Mouse (Mus musculus) lung, embryonic 14.5 days (tissue): ENCODE data around the gene Cd9. TPM values are rescaled to one million over a fixed set of nuclear protein-coding genes. Genes with fewer than 3 reads are reported as not detected.
"Not testable (repeated sequence)": the region's sequence is repeated elsewhere in the genome, so short reads cannot be mapped to it uniquely, and the experiment has no call there.

Source experiments
- ATAC-seq: fragments of 200-750 bp; cut with Nextera tagmentation; 2 replicates; pipeline ENCODE4 v1.8.0; 2017; ENCODE audit warnings: mild to moderate bottlenecking, moderate TSS enrichment, moderate library complexity; ENCODE audit not compliant: insufficient read depth
- DNase-seq: peaks from one replicate; pipeline ENCODE4 v3.0.0-alpha.2; 2015
- H3K27ac ChIP-seq: fragments of 300-500 bp; sonication (generic); 2 replicates; pipeline ENCODE4 v1.5.1; 2014; ENCODE audit warnings: low read depth, mild to moderate bottlenecking, moderate library complexity
- H3K27me3 ChIP-seq: fragments of 300-500 bp; sonication (generic); 2 replicates; pipeline ENCODE4 v1.6.1; 2014; ENCODE audit warnings: low read length, control low read depth; ENCODE audit not compliant: insufficient read depth
- H3K36me3 ChIP-seq: fragments of 300-500 bp; sonication (generic); 2 replicates; pipeline ENCODE4 v1.6.1; 2014; ENCODE audit warnings: control low read depth; ENCODE audit not compliant: insufficient read depth
- H3K4me1 ChIP-seq: fragments of 300-500 bp; sonication (generic); 2 replicates; pipeline ENCODE4 v1.6.1; 2014; ENCODE audit warnings: antibody characterized with exemption, control low read depth; ENCODE audit not compliant: insufficient read depth
- H3K4me2 ChIP-seq: fragments of 300-500 bp; sonication (generic); 2 replicates; pipeline ENCODE4 v1.6.1; 2014; ENCODE audit warnings: mild to moderate bottlenecking
- H3K4me3 ChIP-seq: fragments of 300-500 bp; sonication (generic); 2 replicates; pipeline ENCODE4 v1.5.1; 2014; ENCODE audit warnings: low read depth, low read length
- H3K9ac ChIP-seq: fragments of 300-500 bp; sonication (generic); 2 replicates; pipeline ENCODE4 v1.6.1; 2014
- H3K9me3 ChIP-seq: fragments of 300-500 bp; sonication (generic); 2 replicates; pipeline ENCODE4 v1.6.1; 2016; ENCODE audit warnings: low read depth, low read length, control low read depth
- CTCF ChIP-seq: IDR thresholded peaks from 2 replicates; pipeline ENCODE4 v1.5.1; 2016; ENCODE audit warnings: antibody characterized with exemption, low read depth
- WGBS: fragments of 180-500 bp; shearing (Covaris S2); extraction: QIAGEN DNeasy Blood & Tissue Kit; methylation state at CpG from one replicate; pipeline ENCODE4 v1.1.7; 2014; 5-methylcytosine and 5-hydroxymethylcytosine counted together
- polyA plus RNA-seq: library from polyadenylated mRNA; unstranded; fragments of >200 nt; fragmentation: Nextera tagmentation; extraction: Ambion mirVana; gene quantifications from 2 replicates; pipeline ENCODE4 v1.2.1, GENCODE M21; 2014

Cd9 gene
- polyA plus RNA-seq, 1 experiment from 2014 or later: 128 TPM

GRCm38 (mm10) chr6:125489881-125490559 lies 4.6 kb downstream of the Cd9 start:
- Histone ChIP-seq H3K9ac (no peak overlapping the region), H3K27me3 (peaks cover 24% of the 10 kb centered on the region), H3K4me2 (no peak overlapping the region), H3K27ac (no peak overlapping the region), H3K4me1 (no peaks in the 10 kb centered on the region), H3K36me3 (no peaks in the 10 kb centered on the region), H3K9me3 (no peaks in the 10 kb centered on the region), H3K4me3 (no peak overlapping the region)
- 71% methylated on average over 11 of the region's 11 CpGs for WGBS
- no peak for TF ChIP-seq CTCF
- no peak for ATAC-seq
- no peak for DNase-seq

GRCm38 (mm10) chr6:125485589-125485988 lies 9.0 kb downstream of the Cd9 start:
- 37% methylated on average over 4 of the region's 4 CpGs for WGBS
- TF ChIP-seq CTCF: no peak
- Histone ChIP-seq H3K27me3 (no peaks in the 10 kb centered on the region), H3K4me2 (no peak overlapping the region), H3K4me3 (no peak overlapping the region), H3K9ac (no peak overlapping the region), H3K4me1 (peaks cover 11% of the 10 kb centered on the region), H3K27ac (no peak overlapping the region), H3K9me3 (no peaks in the 10 kb centered on the region), H3K36me3 (no peaks in the 10 kb centered on the region)
- DNase-seq (no peak), ATAC-seq (no peak)

DNA sequence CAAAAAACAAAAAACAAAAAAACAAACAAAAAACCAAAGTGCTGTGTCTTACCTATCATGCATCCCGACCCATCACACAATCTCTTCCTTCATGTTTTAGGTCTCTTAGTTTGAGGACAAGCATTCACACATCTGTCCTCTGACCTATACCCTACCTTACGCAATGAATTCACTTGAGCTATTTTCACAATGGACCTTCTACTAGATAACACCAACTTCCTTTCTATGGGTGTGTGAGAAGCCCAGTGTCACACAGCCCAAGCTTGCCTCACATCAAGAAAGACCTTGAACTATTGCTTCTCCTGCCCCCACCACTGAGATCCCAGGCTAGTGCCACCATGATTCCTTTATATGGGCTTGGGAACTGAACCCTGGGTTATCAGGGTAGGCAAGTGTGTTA lies 9.9 kb downstream of the Cd9 start:
- Histone ChIP-seq H3K9me3 (no peaks in the 10 kb centered on the region), H3K36me3 (0 out of 2 replicates have a peak, but pooled peaks cover 1% of the 10 kb centered on the region), H3K4me1 (peaks cover 14% of the 10 kb centered on the region), H3K9ac (no peak overlapping the region), H3K27ac (no peak overlapping the region), H3K4me2 (no peak overlapping the region), H3K4me3 (no peak overlapping the region), H3K27me3 (no peaks in the 10 kb centered on the region)
- TF ChIP-seq CTCF: no peak
- ATAC-seq: no peak
- 85% methylated on average over 2 of the region's 2 CpGs for WGBS
- no peak for DNase-seq

DNA sequence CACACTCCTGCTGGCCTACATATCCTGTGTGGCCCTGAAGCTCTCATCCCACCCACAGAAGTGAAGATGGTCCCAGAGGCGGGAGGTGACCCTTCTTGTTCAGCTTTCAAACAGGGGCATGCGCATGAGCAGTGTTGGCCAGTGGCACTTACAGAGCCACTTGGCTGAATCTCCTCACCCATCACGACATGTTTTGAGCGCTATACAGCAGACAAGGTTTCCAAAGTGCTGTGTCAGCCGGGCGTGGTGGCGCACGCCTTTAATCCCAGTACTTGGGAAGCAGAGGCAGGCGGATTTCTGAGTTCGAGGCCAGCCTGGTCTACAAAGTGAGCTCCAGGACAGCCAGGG lies 10.3 kb downstream of the Cd9 start:
- not testable (repeated sequence) for DNase-seq, ATAC-seq

DNA sequence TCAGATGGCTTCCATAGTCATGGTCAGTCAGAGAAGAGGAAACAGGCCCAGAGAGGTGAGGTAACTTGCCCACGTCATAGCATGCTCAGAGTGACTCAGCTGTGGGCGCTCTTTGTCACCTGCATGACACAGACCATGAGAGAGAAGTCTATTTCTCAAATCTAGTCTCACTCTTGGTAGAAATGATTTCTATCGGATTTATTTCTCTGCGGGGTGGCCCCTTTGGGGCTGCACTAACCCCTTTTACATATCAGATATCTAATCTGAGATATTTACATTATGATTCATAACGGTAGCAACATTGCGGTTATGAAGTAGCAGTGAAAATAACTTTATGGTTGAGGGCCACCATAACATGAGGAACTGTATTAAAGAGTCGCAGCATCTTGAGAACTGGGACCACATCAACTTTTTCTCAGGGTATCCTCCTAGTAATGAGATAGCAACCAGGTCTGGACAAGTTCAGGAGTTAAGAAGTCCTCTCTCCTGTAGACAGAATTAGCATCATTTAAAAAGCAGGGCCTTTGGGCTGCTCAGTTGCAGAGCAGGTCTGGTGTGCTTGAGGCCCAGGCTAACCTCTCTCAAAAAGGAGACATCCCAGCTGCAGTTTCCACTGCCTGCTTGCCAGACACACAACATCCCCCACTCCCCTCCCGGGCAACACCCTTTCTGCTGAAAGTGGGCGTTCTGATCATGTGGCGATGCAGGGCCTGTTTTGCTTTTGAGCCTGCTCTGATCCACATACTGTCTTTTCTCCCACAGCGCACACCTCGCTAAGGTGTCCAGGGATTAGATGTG lies 10.9 kb downstream of the Cd9 start:
- no peak for TF ChIP-seq CTCF
- Histone ChIP-seq H3K4me1 (peaks cover 17% of the 10 kb centered on the region), H3K9me3 (no peaks in the 10 kb centered on the region), H3K4me3 (no peak overlapping the region), H3K27me3 (no peaks in the 10 kb centered on the region), H3K9ac (no peak overlapping the region), H3K27ac (no peak overlapping the region), H3K36me3 (0 out of 2 replicates have a peak, but pooled peaks cover 3% of the 10 kb centered on the region), H3K4me2 (no peak overlapping the region)
- 83% methylated on average over 12 of the region's 12 CpGs for WGBS
- ATAC-seq: no peak
- DNase-seq: no peak

More for the DNA sequence above, 10.3 kb downstream of the Cd9 start:
- not testable (repeated sequence) for H3K4me2 ChIP-seq, H3K27me3 ChIP-seq, H3K4me3 ChIP-seq, H3K9me3 ChIP-seq, H3K36me3 ChIP-seq, H3K27ac ChIP-seq, H3K9ac ChIP-seq
- peaks cover 14% of the 10 kb centered on the region for H3K4me1 ChIP-seq
- 93% methylated on average over 10 of the region's 10 CpGs for WGBS

- H3K4me1 ChIP-seq: peaks cover 23% of the 10 kb centered on the region
- no peaks in the 10 kb centered on the region for H3K27me3 ChIP-seq
- no peak overlapping the region for H3K27ac ChIP-seq
- ATAC-seq (no peak), DNase-seq (no peak)
- H3K9me3 ChIP-seq: no peaks in the 10 kb centered on the region
- 57% methylated on average over 5 of the region's 5 CpGs for WGBS
- H3K36me3 ChIP-seq: 0 out of 2 replicates have a peak, but pooled peaks cover 3% of the 10 kb centered on the region
- TF ChIP-seq CTCF: no peak
- H3K4me3 ChIP-seq: no peak overlapping the region
- H3K4me2 ChIP-seq: no peak overlapping the region
- no peak overlapping the region for H3K9ac ChIP-seq
Observed at GRCm38 (mm10) chr6:125482427-125482831, 12.2 kb downstream of the Cd9 start.

- no peak for ATAC-seq
- H3K4me2 ChIP-seq: peak overlapping the region; percentile 27; the same call in 1 of the 2 replicates
- peak overlapping the region; percentile 75; the same call in 1 of the 2 replicates for H3K27ac ChIP-seq
Observed at GRCm38 (mm10) chr6:125481667-125482390, 12.8 kb downstream of the Cd9 start.

More at GRCm38 (mm10) chr6:125481667-125482390, 12.8 kb downstream of the Cd9 start:
- H3K4me3 ChIP-seq: no peak overlapping the region
- H3K4me1 ChIP-seq: peaks cover 28% of the 10 kb centered on the region
- H3K9ac ChIP-seq: no peak overlapping the region
- H3K36me3 ChIP-seq: 0 out of 2 replicates have a peak, but pooled peaks cover 3% of the 10 kb centered on the region
- no peak for DNase-seq
- TF ChIP-seq CTCF: no peak
- no peaks in the 10 kb centered on the region for H3K27me3 ChIP-seq
- WGBS: 47% methylated on average over 7 of the region's 7 CpGs
- no peaks in the 10 kb centered on the region for H3K9me3 ChIP-seq
